Mouse (Mus musculus): ENCODE measurements around the gene Atox1. TPM values are rescaled to one million over a fixed set of nuclear protein-coding genes. Genes with fewer than 3 reads are reported as not detected.

Gene Atox1
- 191 TPM for polyA plus RNA-seq (2017; shearing (Covaris generic))

DNA sequence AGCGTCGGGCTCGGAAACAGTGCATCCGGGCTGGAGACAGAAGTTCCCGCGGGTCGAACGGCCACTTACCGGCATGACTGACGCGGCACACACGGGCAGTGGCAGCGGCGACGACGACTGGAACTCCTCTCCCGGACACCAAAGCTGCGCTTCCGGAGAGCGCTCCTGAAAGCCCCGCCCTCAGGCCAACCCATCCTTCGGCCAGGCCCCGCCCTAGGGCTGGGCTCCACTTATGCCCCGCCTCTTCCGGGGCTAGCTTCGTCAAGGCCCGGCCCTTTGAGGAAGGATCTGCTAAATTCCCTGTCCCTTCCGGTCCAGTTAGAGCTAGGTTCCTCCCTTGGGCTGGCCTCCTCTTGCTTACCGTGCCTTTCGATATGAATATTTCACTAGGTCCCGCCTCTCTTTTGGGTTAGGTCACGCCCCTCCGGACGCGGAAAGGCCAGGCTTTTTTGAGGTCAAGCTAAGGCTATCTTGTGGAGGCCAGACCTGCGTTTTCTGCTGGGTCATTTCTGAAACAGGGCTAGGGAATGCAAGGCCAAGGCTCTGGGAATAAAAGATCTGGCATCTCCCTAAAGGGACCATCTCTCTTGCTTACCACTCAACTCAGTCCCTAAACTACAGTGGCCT lies at the start of gene Atox1:
Atox1 (minus strand) TSS at position 221 of the 627 bp plus-strand sequence.

DNA sequence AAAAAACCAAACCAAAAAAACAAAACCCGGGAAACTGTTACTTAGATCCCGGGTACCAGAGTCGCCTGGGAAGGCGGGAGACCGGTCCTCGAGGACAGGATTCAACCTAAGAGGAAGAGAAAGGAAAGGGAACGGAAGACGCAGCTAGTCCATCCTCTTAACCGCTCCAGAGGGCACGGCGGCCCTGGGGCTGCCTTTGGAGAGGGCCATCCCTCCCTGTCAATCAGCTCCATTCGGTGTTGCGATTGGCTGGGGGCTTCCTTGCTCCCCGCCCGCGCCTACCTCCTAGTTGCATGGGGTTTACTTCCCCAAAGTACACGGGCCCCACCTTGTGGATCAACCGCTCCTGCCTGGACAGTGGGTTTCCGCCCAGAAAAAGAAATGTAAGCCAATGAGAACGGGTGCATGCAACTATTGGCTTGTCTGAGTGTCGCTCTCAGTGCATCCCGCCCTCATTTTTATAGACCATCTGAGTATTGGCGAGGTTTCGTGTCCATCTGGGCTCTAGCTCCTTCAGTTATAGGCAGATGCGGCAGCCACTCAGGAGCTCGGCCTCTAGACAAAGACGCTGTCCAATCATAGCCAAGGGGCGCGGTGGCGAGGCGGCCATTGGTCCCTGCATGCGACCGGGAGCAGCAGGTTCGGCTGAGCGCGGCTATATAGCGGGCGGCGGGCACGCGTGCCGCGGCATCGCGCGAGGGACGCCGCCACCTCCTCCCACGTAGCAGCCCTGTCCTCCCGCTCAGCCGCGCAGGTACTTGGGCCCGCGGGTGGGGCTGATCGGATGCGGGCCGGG lies 8.2 kb upstream of the Atox1 start, which contains the start of gene G3bp1:
G3bp1 (plus strand) TSS at position 638 of the 796 bp plus-strand sequence.

DNA sequence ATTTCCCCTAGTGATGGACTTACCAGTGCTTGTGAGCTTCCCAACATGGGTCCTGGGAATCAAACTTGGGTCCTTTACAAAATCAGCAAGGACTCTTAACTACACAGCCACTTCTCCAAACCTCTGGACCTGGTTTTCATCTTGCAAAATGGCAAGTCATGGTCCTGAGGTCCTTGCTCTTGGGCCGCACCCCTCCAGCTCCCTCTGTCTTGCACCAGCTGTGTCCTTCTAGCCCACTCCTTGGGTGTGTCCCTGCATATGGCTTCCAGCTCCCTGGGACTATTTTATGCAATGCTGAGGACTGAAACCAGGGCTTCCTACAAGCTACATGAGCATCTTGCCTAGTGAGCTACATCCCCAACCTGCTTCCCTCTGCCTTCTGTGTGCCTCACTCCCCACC lies 38.1 kb downstream of the Atox1 start, which contains the start of gene Sparc:
Sparc (minus strand) TSS at position 206 of the 400 bp plus-strand sequence.

Other genes starting within 250 kb of the Atox1 start
- 0.01 TPM for gene Fat2, start 124.7 kb downstream of the Atox1 start, polyA plus RNA-seq (2017; shearing (Covaris generic))
- gene Sparc, start 38.1 kb downstream of the Atox1 start, polyA plus RNA-seq (2017; shearing (Covaris generic)) = 0.37 TPM
- 152 TPM for gene G3bp1, start 8.4 kb upstream of the Atox1 start, polyA plus RNA-seq (2017; shearing (Covaris generic))
- gene Glra1, start 147.0 kb upstream of the Atox1 start, polyA plus RNA-seq (2017; shearing (Covaris generic)) = not detected